Mouse (Mus musculus): Measurements from ENCODE around the gene Pde5a. TPM values are rescaled to one million over a fixed set of nuclear protein-coding genes. Genes with fewer than 3 reads are reported as not detected.

Gene Pde5a
- 2.8 and 3.2 TPM in 2 replicates for polyA plus RNA-seq (2014; fragmentation: Nextera tagmentation; extraction: Ambion mirVana)

- DNase-seq (ENCODE audit: low spot score) (peak; percentile 84), ATAC-seq (ENCODE audit: insufficient read depth, low FRiP score, low TSS enrichment) (peak; percentile 67)
- H3K36me3 ChIP-seq (ENCODE audit: control insufficient read depth, insufficient read depth, low read length), result no peaks in the 10 kb centered on the region
- no peaks in the 10 kb centered on the region for H3K9me3 ChIP-seq (ENCODE audit: control insufficient read depth, low read length)
- peak within 1 kb of the TSS; percentile 86 for H3K4me2 ChIP-seq (ENCODE audit: low read depth)
- H3K27me3 ChIP-seq (ENCODE audit: control insufficient read depth, insufficient read depth, low read length), result no peaks in the 10 kb centered on the region
- peak within 1 kb of the TSS; percentile 73 for H3K4me3 ChIP-seq (ENCODE audit: low read depth, low read length)
- whole genome bisulfite sequencing, result under 1% methylated on average over 49 of the region's 49 CpGs
- H3K4me1 ChIP-seq (ENCODE audit: control insufficient read depth, insufficient read depth, low read length), result no peaks in the 10 kb centered on the region
- H3K9ac ChIP-seq (ENCODE audit: low read length), result peak within 1 kb of the TSS; percentile 88
- H3K27ac ChIP-seq (ENCODE audit: low read depth, low read length), result peak within 1 kb of the TSS; percentile 69
These were observed at the start of gene Pde5a for GRCm38 (mm10) chr3:122728852-122729600. TSS of gene Pde5a (plus strand) at chr3:122728947.

GRCm38 (mm10) chr3:122680851-122681250 lies 47.9 kb upstream of the Pde5a start:
- Histone ChIP-seq H3K27ac (ENCODE audit: low read depth, low read length) (no peak overlapping the region), H3K27me3 (ENCODE audit: control insufficient read depth, insufficient read depth, low read length) (no peaks in the 10 kb centered on the region), H3K4me2 (ENCODE audit: low read depth) (no peak overlapping the region), H3K4me1 (ENCODE audit: control insufficient read depth, insufficient read depth, low read length) (no peaks in the 10 kb centered on the region), H3K9me3 (ENCODE audit: control insufficient read depth, low read length) (no peaks in the 10 kb centered on the region), H3K36me3 (ENCODE audit: control insufficient read depth, insufficient read depth, low read length) (no peaks in the 10 kb centered on the region), H3K9ac (ENCODE audit: low read length) (no peak overlapping the region), H3K4me3 (ENCODE audit: low read depth, low read length) (no peak overlapping the region)
- no peak for ATAC-seq (ENCODE audit: insufficient read depth, low FRiP score, low TSS enrichment)
- WGBS, result 91% methylated on average over 3 of the region's 3 CpGs
- no peak for DNase-seq (ENCODE audit: low spot score)

DNA sequence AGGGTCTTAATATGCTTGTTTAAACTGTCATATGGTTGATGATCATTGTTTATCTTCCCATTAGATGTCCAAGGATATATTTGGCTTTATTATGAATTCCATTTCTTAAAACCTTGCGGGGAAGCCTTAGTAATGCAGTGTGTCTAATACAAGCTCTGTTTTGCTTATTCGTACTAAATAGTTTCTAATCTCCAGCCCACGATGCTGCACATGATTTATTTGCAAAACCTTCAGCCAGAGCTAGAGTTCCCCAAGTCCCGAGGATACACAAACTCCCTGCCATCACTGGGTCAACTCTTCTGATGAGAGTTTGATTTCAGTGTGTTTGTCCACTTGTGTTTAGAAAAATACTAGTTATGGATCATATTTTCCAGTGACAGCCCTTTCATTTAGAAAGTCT lies 46.4 kb upstream of the Pde5a start:
- Histone ChIP-seq H3K9me3 (ENCODE audit: control insufficient read depth, low read length) (no peaks in the 10 kb centered on the region), H3K9ac (ENCODE audit: low read length) (no peak overlapping the region), H3K27me3 (ENCODE audit: control insufficient read depth, insufficient read depth, low read length) (no peaks in the 10 kb centered on the region), H3K27ac (ENCODE audit: low read depth, low read length) (no peak overlapping the region), H3K4me2 (ENCODE audit: low read depth) (no peak overlapping the region), H3K4me1 (ENCODE audit: control insufficient read depth, insufficient read depth, low read length) (no peaks in the 10 kb centered on the region), H3K36me3 (ENCODE audit: control insufficient read depth, insufficient read depth, low read length) (no peaks in the 10 kb centered on the region), H3K4me3 (ENCODE audit: low read depth, low read length) (no peak overlapping the region)
- WGBS, result 86% methylated on average over 4 of the region's 4 CpGs
- ATAC-seq (ENCODE audit: insufficient read depth, low FRiP score, low TSS enrichment) (no peak), DNase-seq (ENCODE audit: low spot score) (no peak)

GRCm38 (mm10) chr3:122684832-122685231 lies 43.9 kb upstream of the Pde5a start:
- ATAC-seq (ENCODE audit: insufficient read depth, low FRiP score, low TSS enrichment) (no peak), DNase-seq (ENCODE audit: low spot score) (no peak)
- H3K9me3 ChIP-seq (ENCODE audit: control insufficient read depth, low read length), result no peaks in the 10 kb centered on the region
- no peaks in the 10 kb centered on the region for H3K4me1 ChIP-seq (ENCODE audit: control insufficient read depth, insufficient read depth, low read length)
- no peak overlapping the region for H3K9ac ChIP-seq (ENCODE audit: low read length)
- no peak overlapping the region for H3K4me2 ChIP-seq (ENCODE audit: low read depth)
- no peak overlapping the region for H3K27ac ChIP-seq (ENCODE audit: low read depth, low read length)
- no peaks in the 10 kb centered on the region for H3K36me3 ChIP-seq (ENCODE audit: control insufficient read depth, insufficient read depth, low read length)
- 74% methylated on average over 7 of the region's 7 CpGs for WGBS
- no peaks in the 10 kb centered on the region for H3K27me3 ChIP-seq (ENCODE audit: control insufficient read depth, insufficient read depth, low read length)
- no peak overlapping the region for H3K4me3 ChIP-seq (ENCODE audit: low read depth, low read length)

GRCm38 (mm10) chr3:122693039-122693438 lies 35.7 kb upstream of the Pde5a start:
- Histone ChIP-seq H3K9me3 (ENCODE audit: control insufficient read depth, low read length) (no peaks in the 10 kb centered on the region), H3K9ac (ENCODE audit: low read length) (no peak overlapping the region), H3K36me3 (ENCODE audit: control insufficient read depth, insufficient read depth, low read length) (no peaks in the 10 kb centered on the region), H3K4me1 (ENCODE audit: control insufficient read depth, insufficient read depth, low read length) (no peaks in the 10 kb centered on the region), H3K4me2 (ENCODE audit: low read depth) (no peak overlapping the region), H3K27me3 (ENCODE audit: control insufficient read depth, insufficient read depth, low read length) (no peaks in the 10 kb centered on the region), H3K27ac (ENCODE audit: low read depth, low read length) (no peak overlapping the region), H3K4me3 (ENCODE audit: low read depth, low read length) (no peak overlapping the region)
- WGBS, result 94% methylated on average over 3 of the region's 3 CpGs
- DNase-seq (ENCODE audit: low spot score) (no peak), ATAC-seq (ENCODE audit: insufficient read depth, low FRiP score, low TSS enrichment) (no peak)

DNA sequence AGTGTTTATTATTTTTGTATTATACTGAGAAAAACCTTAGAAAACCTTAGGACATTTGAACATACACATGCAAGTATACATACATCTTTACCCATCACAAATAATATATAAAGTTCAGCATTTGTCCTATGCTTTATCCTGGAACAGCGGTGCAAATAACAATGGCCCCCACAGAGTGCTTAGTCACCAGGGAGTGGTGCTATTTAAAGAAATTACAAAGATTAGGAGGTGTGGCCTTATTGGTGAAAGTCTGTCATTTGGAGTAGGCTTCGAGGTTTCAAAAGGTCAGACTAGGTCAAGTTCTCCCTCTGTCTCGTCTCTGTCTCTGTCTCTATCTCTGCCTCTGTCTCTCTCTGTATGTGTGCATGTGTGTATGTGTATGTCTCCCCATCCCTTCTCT lies 32.9 kb upstream of the Pde5a start:
- no peak overlapping the region for H3K4me3 ChIP-seq (ENCODE audit: low read depth, low read length)
- no peak for ATAC-seq (ENCODE audit: insufficient read depth, low FRiP score, low TSS enrichment)
- no peaks in the 10 kb centered on the region for H3K9me3 ChIP-seq (ENCODE audit: control insufficient read depth, low read length)
- WGBS, result 91% methylated on average over 3 of the region's 3 CpGs
- no peaks in the 10 kb centered on the region for H3K36me3 ChIP-seq (ENCODE audit: control insufficient read depth, insufficient read depth, low read length)
- no peak for DNase-seq (ENCODE audit: low spot score)
- no peak overlapping the region for H3K4me2 ChIP-seq (ENCODE audit: low read depth)
- no peaks in the 10 kb centered on the region for H3K27me3 ChIP-seq (ENCODE audit: control insufficient read depth, insufficient read depth, low read length)
- H3K27ac ChIP-seq (ENCODE audit: low read depth, low read length), result no peak overlapping the region
- no peak overlapping the region for H3K9ac ChIP-seq (ENCODE audit: low read length)
- no peaks in the 10 kb centered on the region for H3K4me1 ChIP-seq (ENCODE audit: control insufficient read depth, insufficient read depth, low read length)

GRCm38 (mm10) chr3:122696672-122697071 lies 32.1 kb upstream of the Pde5a start:
- no peaks in the 10 kb centered on the region for H3K4me1 ChIP-seq (ENCODE audit: control insufficient read depth, insufficient read depth, low read length)
- DNase-seq (ENCODE audit: low spot score), result no peak
- no peak overlapping the region for H3K9ac ChIP-seq (ENCODE audit: low read length)
- H3K4me3 ChIP-seq (ENCODE audit: low read depth, low read length), result no peak overlapping the region
- 82% methylated on average over 4 of the region's 4 CpGs for WGBS
- H3K36me3 ChIP-seq (ENCODE audit: control insufficient read depth, insufficient read depth, low read length), result no peaks in the 10 kb centered on the region
- no peaks in the 10 kb centered on the region for H3K9me3 ChIP-seq (ENCODE audit: control insufficient read depth, low read length)
- H3K4me2 ChIP-seq (ENCODE audit: low read depth), result no peak overlapping the region
- no peaks in the 10 kb centered on the region for H3K27me3 ChIP-seq (ENCODE audit: control insufficient read depth, insufficient read depth, low read length)
- no peak overlapping the region for H3K27ac ChIP-seq (ENCODE audit: low read depth, low read length)
- no peak for ATAC-seq (ENCODE audit: insufficient read depth, low FRiP score, low TSS enrichment)

DNA sequence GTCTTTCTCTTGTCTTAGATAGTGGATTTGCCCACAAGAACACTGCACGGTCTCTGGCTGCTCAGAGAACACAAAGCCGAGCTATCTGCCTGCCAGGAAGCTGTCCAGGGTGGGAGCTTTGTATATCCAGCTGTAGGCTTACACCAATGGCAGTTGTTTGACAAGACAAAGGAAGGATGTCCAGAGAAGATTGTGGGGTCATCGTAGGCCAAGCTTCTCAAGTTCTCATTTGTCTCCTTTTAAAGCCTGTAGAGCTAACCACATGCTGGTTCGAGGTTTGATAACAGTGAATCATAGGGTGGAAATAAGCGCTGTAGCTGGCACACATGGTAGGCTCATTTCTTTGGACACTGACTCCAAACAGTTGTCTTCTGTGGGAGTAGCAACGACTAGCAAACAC lies 24.5 kb upstream of the Pde5a start:
- peak; percentile 15 for DNase-seq (ENCODE audit: low spot score)
- no peak overlapping the region for H3K27ac ChIP-seq (ENCODE audit: low read depth, low read length)

DNA sequence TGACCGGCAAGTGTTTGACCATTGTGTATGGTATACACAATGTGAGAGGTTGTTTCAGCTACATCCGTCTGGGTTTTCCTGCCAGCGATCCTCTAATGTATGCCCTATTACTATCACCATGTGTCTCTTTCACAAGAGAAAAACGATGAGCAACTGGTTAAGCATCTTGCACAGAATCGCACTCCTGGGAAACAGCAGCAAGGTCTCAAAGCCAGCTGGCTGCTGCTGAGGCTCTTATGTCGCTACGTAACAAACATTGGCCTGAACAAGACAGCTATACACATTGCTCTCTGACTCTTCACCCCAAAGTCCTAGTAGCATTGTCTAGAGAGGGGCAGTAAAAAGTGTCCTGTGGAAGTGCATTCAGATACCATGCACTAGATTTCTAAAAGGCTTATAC lies 23.5 kb upstream of the Pde5a start:
- no peaks in the 10 kb centered on the region for H3K9me3 ChIP-seq (ENCODE audit: control insufficient read depth, low read length)
- no peak for ATAC-seq (ENCODE audit: insufficient read depth, low FRiP score, low TSS enrichment)
- H3K4me1 ChIP-seq (ENCODE audit: control insufficient read depth, insufficient read depth, low read length), result no peaks in the 10 kb centered on the region
- H3K27me3 ChIP-seq (ENCODE audit: control insufficient read depth, insufficient read depth, low read length), result no peaks in the 10 kb centered on the region
- no peak overlapping the region for H3K4me3 ChIP-seq (ENCODE audit: low read depth, low read length)
- 80% methylated on average over 7 of the region's 7 CpGs for WGBS
- no peaks in the 10 kb centered on the region; the same call in 1 of the 2 replicates for H3K36me3 ChIP-seq (ENCODE audit: control insufficient read depth, insufficient read depth, low read length)
- DNase-seq (ENCODE audit: low spot score), result no peak
- no peak overlapping the region for H3K9ac ChIP-seq (ENCODE audit: low read length)
- H3K27ac ChIP-seq (ENCODE audit: low read depth, low read length), result no peak overlapping the region
- no peak overlapping the region for H3K4me2 ChIP-seq (ENCODE audit: low read depth)

More for the DNA sequence above, 24.5 kb upstream of the Pde5a start:
- H3K4me1 ChIP-seq (ENCODE audit: control insufficient read depth, insufficient read depth, low read length), result no peaks in the 10 kb centered on the region
- H3K27me3 ChIP-seq (ENCODE audit: control insufficient read depth, insufficient read depth, low read length), result no peaks in the 10 kb centered on the region
- no peaks in the 10 kb centered on the region for H3K9me3 ChIP-seq (ENCODE audit: control insufficient read depth, low read length)
- H3K4me2 ChIP-seq (ENCODE audit: low read depth), result no peak overlapping the region
- H3K4me3 ChIP-seq (ENCODE audit: low read depth, low read length), result no peak overlapping the region
- H3K9ac ChIP-seq (ENCODE audit: low read length), result no peak overlapping the region
- 15% methylated on average over 6 of the region's 6 CpGs for WGBS
- H3K36me3 ChIP-seq (ENCODE audit: control insufficient read depth, insufficient read depth, low read length), result no peaks in the 10 kb centered on the region; the same call in 1 of the 2 replicates
- no peak for ATAC-seq (ENCODE audit: insufficient read depth, low FRiP score, low TSS enrichment)
